Mouse (Mus musculus): ENCODE data around the gene Sntb2.

GRCm38 (mm10) chr8:106935899-106936477 is 438 bp downstream of the Sntb2 start:
- no peak for TF ChIP-seq EP300 (IDR thresholded peaks at IDR 0.05; ENCODE audit: low read depth)
- TF ChIP-seq CTCF (IDR thresholded peaks at IDR 0.05; ENCODE audit: low read depth), result no peak
